Mouse (Mus musculus): ENCODE results near the gene Odaph. TPM values are rescaled to one million over a fixed set of nuclear protein-coding genes. Genes with fewer than 3 reads are reported as not detected.

Gene Odaph
- polyA plus RNA-seq, 1 experiment from 2014 or later: not detected

Other genes starting within 250 kb of the Odaph start
- gene Rchy1, start 24.4 kb upstream of the Odaph start, polyA plus RNA-seq (2014; fragmentation: Nextera tagmentation; extraction: Ambion mirVana): 44.8 and 46.9 TPM in 2 replicates
- gene Cdkl2, start 56.4 kb downstream of the Odaph start, polyA plus RNA-seq (2014; fragmentation: Nextera tagmentation; extraction: Ambion mirVana): 0.45 TPM in 2 replicates
- gene G3bp2, start 96.2 kb downstream of the Odaph start, polyA plus RNA-seq (2014; fragmentation: Nextera tagmentation; extraction: Ambion mirVana): 127 and 143 TPM in 2 replicates
- gene Uso1, start 150.5 kb downstream of the Odaph start, polyA plus RNA-seq (2014; fragmentation: Nextera tagmentation; extraction: Ambion mirVana): 24.1 and 26.9 TPM in 2 replicates
- gene U90926, start 227.9 kb downstream of the Odaph start, polyA plus RNA-seq (2014; fragmentation: Nextera tagmentation; extraction: Ambion mirVana): not detected in 2 replicates